Mouse (Mus musculus): ENCODE data around the gene Cacna1c.

DNA sequence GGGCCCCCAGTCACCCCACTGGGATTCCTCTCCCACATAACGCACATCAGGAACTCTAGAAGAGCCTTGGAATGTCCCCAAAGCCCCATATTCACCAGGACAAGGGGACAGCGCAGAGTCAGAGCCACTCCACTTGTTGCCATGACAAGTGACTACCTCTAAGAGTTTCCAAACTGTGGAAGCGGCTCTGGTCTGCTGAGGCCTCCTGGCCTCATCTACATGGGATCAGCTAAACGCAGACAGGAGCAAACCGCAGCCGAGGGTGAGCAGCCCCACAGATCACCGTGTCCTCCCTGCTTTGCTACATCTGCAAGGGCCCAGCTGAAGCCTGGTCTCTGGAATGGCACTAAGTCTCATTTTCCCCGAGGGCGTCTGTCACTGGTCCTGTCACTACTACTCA lies 93.3 kb downstream of the Cacna1c start:
- TF ChIP-seq POLR2A (IDR thresholded peaks at IDR 0.05; ENCODE audit: insufficient read length, low read depth), result no peak
- no peak for TF ChIP-seq SRF (IDR thresholded peaks at IDR 0.05; ENCODE audit: control insufficient read depth, insufficient read length, low read depth)
- no peak for TF ChIP-seq E2F4 (IDR thresholded peaks at IDR 0.05; ENCODE audit: insufficient read depth)
- no peak for TF ChIP-seq TCF12 (IDR thresholded peaks at IDR 0.05; ENCODE audit: insufficient read depth, poor library complexity, severe bottlenecking)

Measured in myocyte (in vitro differentiated cells).